Mouse (Mus musculus) bone marrow macrophage, adult 2 months (primary cell): ENCODE measurements around the gene Nrn1.

Experiments used
- CTCF ChIP-seq: IDR thresholded peaks from 2 replicates; pipeline ENCODE4 v1.5.1; 2012; ENCODE audit warnings: low read depth, mild to moderate bottlenecking, low read length, moderate library complexity
- POLR2A ChIP-seq: IDR thresholded peaks from 2 replicates; pipeline ENCODE4 v1.6.1; 2012; ENCODE audit warnings: mild to moderate bottlenecking, low read depth, low read length, borderline replicate concordance

DNA sequence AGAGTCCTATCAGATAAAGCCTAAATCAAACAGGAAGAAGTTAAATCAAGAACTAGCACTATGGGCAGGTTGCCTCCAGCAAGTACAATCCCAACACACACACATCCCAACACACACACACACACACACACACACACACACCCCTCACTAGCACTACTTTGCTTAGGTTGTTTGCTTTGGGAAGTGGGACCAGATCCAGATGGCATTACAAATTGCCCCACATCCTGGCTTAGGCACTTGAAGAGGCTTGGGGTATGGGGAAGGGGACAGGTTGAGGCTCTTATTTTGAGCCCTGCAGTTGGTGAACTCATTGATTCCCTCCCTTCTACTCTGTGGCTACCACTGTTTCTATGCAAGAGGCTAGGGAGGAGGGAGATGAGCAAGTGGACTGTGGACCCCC is 12.6 kb downstream of the Nrn1 start:
- TF ChIP-seq CTCF (no peak), POLR2A (no peak)
